Mouse (Mus musculus) stomach, postnatal 0 days (tissue): ENCODE results near the gene Ms4a4c.

Source experiments
- CTCF ChIP-seq: IDR thresholded peaks from 2 replicates; pipeline ENCODE4 v1.5.1; 2016; ENCODE audit warnings: antibody characterized with exemption, low read depth, mild to moderate bottlenecking, moderate library complexity
- EP300 ChIP-seq: optimal IDR thresholded peaks from 2 replicates; pipeline ENCODE3; 2016; ENCODE audit warnings: antibody characterized with exemption

DNA sequence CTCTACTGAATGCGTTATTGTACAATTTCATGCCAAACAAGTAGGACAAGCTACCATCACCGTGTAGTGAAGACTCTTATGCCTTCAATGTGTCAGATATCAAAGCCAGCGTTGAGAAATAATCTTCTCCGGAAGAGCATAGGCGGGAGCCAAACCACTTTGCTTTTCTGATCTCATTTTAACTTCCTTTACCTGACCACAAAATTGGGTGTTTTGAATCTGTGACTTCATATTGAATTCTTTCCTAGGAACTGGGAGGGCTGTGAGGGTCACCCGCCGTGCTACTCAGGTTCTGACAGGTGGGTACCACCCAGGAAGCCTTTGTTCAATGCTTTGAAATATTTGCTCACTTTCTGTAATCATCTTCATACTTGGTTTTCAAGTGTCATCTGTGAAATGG is 48.8 kb upstream of the Ms4a4c start:
- TF ChIP-seq CTCF (no peak), EP300 (no peak)
